Mouse (Mus musculus) midbrain, postnatal 0 days (tissue): Measurements from ENCODE around the gene Fryl. TPM values are rescaled to one million over a fixed set of nuclear protein-coding genes. Genes with fewer than 3 reads are reported as not detected.

Experiments
- ATAC-seq: fragments of 200-750 bp; cut with Nextera tagmentation; 2 replicates; pipeline ENCODE4 v1.8.0; 2017; ENCODE audit warnings: moderate number of reproducible peaks, mild to moderate bottlenecking, moderate TSS enrichment, moderate library complexity; ENCODE audit not compliant: low FRiP score
- DNase-seq: peaks from one replicate; pipeline ENCODE4 v3.0.0-alpha.2; 2015; ENCODE audit warnings: low spot score
- H3K27ac ChIP-seq: fragments of 300-500 bp; sonication (generic); 2 replicates; pipeline ENCODE4 v1.5.1; 2014; ENCODE audit warnings: low read depth, mild to moderate bottlenecking, low read length, mixed read lengths
- H3K27me3 ChIP-seq: fragments of 300-500 bp; sonication (generic); 2 replicates; pipeline ENCODE4 v1.6.1; 2014; ENCODE audit warnings: low read length, control low read depth, mixed read lengths; ENCODE audit not compliant: insufficient read depth
- H3K36me3 ChIP-seq: fragments of 300-500 bp; sonication (generic); 2 replicates; pipeline ENCODE4 v1.6.1; 2014; ENCODE audit warnings: low read length, control low read depth, mixed read lengths; ENCODE audit not compliant: insufficient read depth
- H3K4me1 ChIP-seq: fragments of 300-500 bp; sonication (generic); 2 replicates; pipeline ENCODE4 v1.6.1; 2014; ENCODE audit warnings: mild to moderate bottlenecking, control low read depth, antibody characterized with exemption, low read length, mixed read lengths; ENCODE audit not compliant: insufficient read depth
- H3K4me2 ChIP-seq: fragments of 300-500 bp; sonication (generic); 2 replicates; pipeline ENCODE4 v1.6.1; 2014; ENCODE audit warnings: low read depth, mild to moderate bottlenecking, low read length, mixed read lengths; ENCODE audit not compliant: poor library complexity, severe bottlenecking
- H3K4me3 ChIP-seq: fragments of 300-500 bp; sonication (generic); 2 replicates; pipeline ENCODE4 v1.5.1; 2014; ENCODE audit warnings: low read depth, mild to moderate bottlenecking, low read length, moderate library complexity
- H3K9ac ChIP-seq: fragments of 300-500 bp; sonication (generic); replicated peaks from 2 replicates; pipeline ENCODE4 v1.6.1; 2014; ENCODE audit warnings: mild to moderate bottlenecking, low read length, moderate library complexity, mixed read lengths; ENCODE audit not compliant: poor library complexity, severe bottlenecking
- H3K9me3 ChIP-seq: fragments of 300-500 bp; sonication (generic); 2 replicates; pipeline ENCODE4 v1.6.1; 2016; ENCODE audit warnings: low read length, control low read depth
- CTCF ChIP-seq: IDR thresholded peaks from 2 replicates; pipeline ENCODE4 v1.5.1; 2016; ENCODE audit warnings: antibody characterized with exemption, mild to moderate bottlenecking
- WGBS: fragments of 180-500 bp; shearing (Covaris S2); extraction: QIAGEN DNeasy Blood & Tissue Kit; methylation state at CpG from one replicate; pipeline ENCODE4 v1.1.7; 2014; 5-methylcytosine and 5-hydroxymethylcytosine counted together
- polyA plus RNA-seq: library from polyadenylated mRNA; unstranded; fragments of >200 nt; fragmentation: Nextera tagmentation; extraction: Ambion mirVana; gene quantifications from 2 replicates; pipeline ENCODE4 v1.2.1, GENCODE M21; 2015
- total RNA-seq: library from RNA; depleted of rRNA; stranded (reverse); fragments of >200 nt; gene quantifications from 2 replicates; pipeline ENCODE4 v1.2.3, GENCODE M21; 2014

The Fryl gene
- total and polyA plus RNA-seq, 2 experiments from 2014 or later: 23.8 to 52.8 TPM

DNA sequence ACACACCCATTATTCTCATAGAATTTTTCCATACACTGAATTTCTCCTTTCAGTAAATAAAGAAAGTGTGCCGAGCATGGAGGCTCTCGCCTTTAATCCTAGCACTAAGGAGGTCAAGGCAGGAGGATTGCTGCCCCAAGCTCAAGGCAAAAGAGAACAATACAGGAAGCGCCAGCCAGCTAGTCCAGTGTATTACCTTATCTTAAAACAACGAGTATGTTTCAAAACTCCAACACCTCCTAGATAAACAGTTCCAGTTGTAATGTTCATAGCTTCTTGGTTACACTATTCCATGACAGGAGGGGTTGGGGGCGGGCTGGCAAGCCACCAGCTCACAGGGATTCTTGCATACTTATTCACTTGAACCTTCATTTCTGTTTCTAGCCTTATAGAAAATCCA is 68.3 kb downstream of the Fryl start:
- H3K9ac ChIP-seq: no peak overlapping the region
- TF ChIP-seq CTCF: no peak
- no peak overlapping the region for H3K4me3 ChIP-seq
- no peak overlapping the region for H3K4me2 ChIP-seq
- no peak for DNase-seq
- H3K4me1 ChIP-seq: no peaks in the 10 kb centered on the region
- 86% methylated on average over 5 of the region's 5 CpGs for WGBS
- H3K36me3 ChIP-seq: no peaks in the 10 kb centered on the region
- H3K27me3 ChIP-seq: no peaks in the 10 kb centered on the region
- ATAC-seq: no peak
- no peak overlapping the region for H3K27ac ChIP-seq
- no peaks in the 10 kb centered on the region for H3K9me3 ChIP-seq

DNA sequence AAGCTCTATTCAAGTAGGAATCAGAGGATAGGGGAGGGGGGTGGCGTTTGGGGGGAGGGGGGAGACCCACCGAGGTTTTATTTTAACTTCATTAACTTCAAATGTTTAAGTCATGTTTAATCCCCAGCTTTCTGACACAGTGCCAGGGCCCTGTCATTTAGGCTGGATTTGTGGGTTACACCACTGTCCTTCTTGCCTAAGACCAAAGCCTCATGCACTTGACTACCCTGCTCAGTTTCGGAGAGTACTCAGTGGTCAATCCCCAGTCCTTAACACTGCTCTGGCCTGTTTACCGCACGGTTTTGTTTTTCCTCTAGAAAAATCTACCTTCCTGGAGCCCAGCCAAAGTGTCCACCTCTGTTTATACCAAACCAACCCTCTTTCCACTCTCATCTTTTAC is 69.5 kb downstream of the Fryl start:
- no peak overlapping the region for H3K4me2 ChIP-seq
- H3K4me1 ChIP-seq: no peaks in the 10 kb centered on the region
- WGBS: 86% methylated on average over 5 of the region's 5 CpGs
- no peaks in the 10 kb centered on the region for H3K27me3 ChIP-seq
- H3K27ac ChIP-seq: no peak overlapping the region
- no peaks in the 10 kb centered on the region for H3K9me3 ChIP-seq
- H3K4me3 ChIP-seq: no peak overlapping the region
- TF ChIP-seq CTCF: no peak
- no peaks in the 10 kb centered on the region for H3K36me3 ChIP-seq
- ATAC-seq: no peak
- no peak for DNase-seq
- no peak overlapping the region for H3K9ac ChIP-seq

GRCm38 (mm10) chr5:73185424-73185823 is 71.0 kb downstream of the Fryl start:
- Histone ChIP-seq H3K9me3 (no peaks in the 10 kb centered on the region), H3K4me3 (no peak overlapping the region), H3K27ac (no peak overlapping the region), H3K4me1 (no peaks in the 10 kb centered on the region), H3K9ac (no peak overlapping the region), H3K4me2 (no peak overlapping the region), H3K27me3 (no peaks in the 10 kb centered on the region), H3K36me3 (no peaks in the 10 kb centered on the region)
- 92% methylated on average over 4 of the region's 4 CpGs for WGBS
- no peak for TF ChIP-seq CTCF
- ATAC-seq (no peak), DNase-seq (no peak)

GRCm38 (mm10) chr5:73182701-73183447 is 73.5 kb downstream of the Fryl start:
- H3K4me3 ChIP-seq: no peak overlapping the region
- no peaks in the 10 kb centered on the region for H3K9me3 ChIP-seq
- no peaks in the 10 kb centered on the region for H3K36me3 ChIP-seq
- no peak for DNase-seq
- 92% methylated on average over 12 of the region's 12 CpGs for WGBS
- no peak for TF ChIP-seq CTCF
- no peaks in the 10 kb centered on the region for H3K4me1 ChIP-seq
- no peak for ATAC-seq
- no peak overlapping the region for H3K27ac ChIP-seq
- no peak overlapping the region for H3K4me2 ChIP-seq
- H3K9ac ChIP-seq: no peak overlapping the region
- H3K27me3 ChIP-seq: no peaks in the 10 kb centered on the region

DNA sequence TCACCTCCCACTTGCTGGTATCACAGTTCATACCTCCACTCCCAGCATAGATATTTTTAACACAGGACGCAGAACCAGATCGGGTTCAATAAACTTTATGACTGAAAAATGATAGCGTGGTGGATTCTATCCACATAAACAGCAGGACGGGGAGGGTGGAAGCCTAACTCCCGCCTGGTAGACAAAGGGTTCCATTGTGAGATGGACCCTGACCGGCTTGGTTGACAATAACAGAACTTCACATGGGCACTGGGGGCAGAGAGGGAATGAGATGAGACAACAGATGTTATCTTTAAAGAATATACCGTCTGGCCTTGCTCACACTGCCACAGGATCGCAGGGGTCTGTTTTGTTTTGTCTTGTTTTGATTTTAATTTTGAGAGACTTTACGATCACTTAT is 74.2 kb downstream of the Fryl start:
- H3K36me3 ChIP-seq: no peaks in the 10 kb centered on the region
- H3K27me3 ChIP-seq: no peaks in the 10 kb centered on the region
- no peak for ATAC-seq
- H3K9me3 ChIP-seq: no peaks in the 10 kb centered on the region
- H3K9ac ChIP-seq: no peak overlapping the region
- no peak for TF ChIP-seq CTCF
- 69% methylated on average over 9 of the region's 9 CpGs for WGBS
- H3K27ac ChIP-seq: no peak overlapping the region
- H3K4me3 ChIP-seq: no peak overlapping the region
- no peaks in the 10 kb centered on the region for H3K4me1 ChIP-seq
- no peak for DNase-seq
- H3K4me2 ChIP-seq: no peak overlapping the region

- Histone ChIP-seq H3K27me3 (no peaks in the 10 kb centered on the region), H3K9me3 (no peaks in the 10 kb centered on the region), H3K27ac (no peak overlapping the region), H3K4me2 (no peak overlapping the region), H3K36me3 (no peaks in the 10 kb centered on the region), H3K9ac (no peak overlapping the region), H3K4me1 (no peaks in the 10 kb centered on the region), H3K4me3 (no peak overlapping the region)
- DNase-seq (no peak), ATAC-seq (no peak)
- no peak for TF ChIP-seq CTCF
- WGBS: 59% methylated on average over 4 of the region's 4 CpGs
These were observed 80.1 kb downstream of the Fryl start for GRCm38 (mm10) chr5:73176294-73176693.
